Mouse (Mus musculus) spleen, postnatal 0 days (tissue): Measurements from ENCODE around the gene Ptpro. TPM values are rescaled to one million over a fixed set of nuclear protein-coding genes. Genes with fewer than 3 reads are reported as not detected.

Experiments used
- polyA plus RNA-seq: library from polyadenylated mRNA; unstranded; fragments of >200 nt; fragmentation: Nextera tagmentation; extraction: Ambion mirVana; gene quantifications from 2 replicates; pipeline ENCODE4 v1.2.1, GENCODE M21; 2015

The Ptpro gene
- polyA plus RNA-seq: 1.1 and 2.1 TPM in 2 replicates

GRCm38 (mm10) chr6:137252194-137252886 lies at the start of gene Ptpro:
Gene Ptpro, plus strand, starts transcription at chr6:137252319.

Other genes starting within 250 kb of the Ptpro start
- gene Rerg, start 81.8 kb upstream of the Ptpro start, polyA plus RNA-seq: 1.1 and 2.0 TPM in 2 replicates